Mouse (Mus musculus) intestine, postnatal 0 days (tissue): ENCODE measurements around the gene Clec1a. TPM values are rescaled to one million over a fixed set of nuclear protein-coding genes. Genes with fewer than 3 reads are reported as not detected.

Source experiments
- ATAC-seq: fragments of 200-750 bp; cut with Nextera tagmentation; 2 replicates; pipeline ENCODE4 v1.8.0; 2017; ENCODE audit warnings: mild to moderate bottlenecking, moderate TSS enrichment, moderate library complexity
- H3K27ac ChIP-seq: fragments of 300-500 bp; sonication (generic); 2 replicates; pipeline ENCODE4 v1.5.1; 2014; ENCODE audit warnings: mild to moderate bottlenecking, low read depth, low read length, moderate library complexity
- H3K27me3 ChIP-seq: fragments of 300-500 bp; sonication (generic); replicated peaks from 2 replicates; pipeline ENCODE4 v1.6.1; 2014; ENCODE audit warnings: low read length, mixed read lengths; ENCODE audit not compliant: control insufficient read depth, insufficient read depth
- H3K36me3 ChIP-seq: fragments of 300-500 bp; sonication (generic); 2 replicates; pipeline ENCODE4 v1.6.1; 2014; ENCODE audit warnings: mild to moderate bottlenecking, moderate library complexity; ENCODE audit not compliant: control insufficient read depth, insufficient read depth
- H3K4me1 ChIP-seq: fragments of 300-500 bp; sonication (generic); replicated peaks from 2 replicates; pipeline ENCODE4 v1.6.1; 2014; ENCODE audit warnings: antibody characterized with exemption, low read length, mixed read lengths; ENCODE audit not compliant: control insufficient read depth, insufficient read depth
- H3K4me2 ChIP-seq: fragments of 300-500 bp; sonication (generic); replicated peaks from 2 replicates; pipeline ENCODE4 v1.6.1; 2014; ENCODE audit warnings: low read depth, mild to moderate bottlenecking, moderate library complexity
- H3K4me3 ChIP-seq: fragments of 300-500 bp; sonication (generic); 2 replicates; pipeline ENCODE4 v1.5.1; 2014; ENCODE audit warnings: low read depth, low read length
- H3K9ac ChIP-seq: fragments of 300-500 bp; sonication (generic); 2 replicates; pipeline ENCODE4 v1.6.1; 2014; ENCODE audit warnings: mild to moderate bottlenecking, low read depth, low read length
- H3K9me3 ChIP-seq: fragments of 300-500 bp; sonication (generic); 2 replicates; pipeline ENCODE4 v1.6.1; 2016; ENCODE audit warnings: mixed run types; ENCODE audit not compliant: control insufficient read depth
- CTCF ChIP-seq: sonication (generic); IDR thresholded peaks from 2 replicates; pipeline ENCODE4 v1.5.1; 2016; ENCODE audit warnings: low read depth, mild to moderate bottlenecking, control low read depth, antibody characterized with exemption, moderate library complexity
- WGBS: fragments of 180-500 bp; shearing (Covaris S2); extraction: QIAGEN DNeasy Blood & Tissue Kit; methylation state at CpG from one replicate; pipeline ENCODE4 v1.1.7; 2014; 5-methylcytosine and 5-hydroxymethylcytosine counted together
- polyA plus RNA-seq: library from polyadenylated mRNA; unstranded; fragments of >200 nt; fragmentation: Nextera tagmentation; extraction: Ambion mirVana; gene quantifications from 2 replicates; pipeline ENCODE4 v1.2.1, GENCODE M21; 2015

Gene Clec1a
- polyA plus RNA-seq, 1 experiment from 2014 or later: 2.7 TPM

GRCm38 (mm10) chr6:129374937-129375471, 76.8 kb downstream of the Clec1a start:
- Histone ChIP-seq H3K36me3 (no peaks in the 10 kb centered on the region), H3K27ac (no peak overlapping the region), H3K4me3 (no peak overlapping the region), H3K4me2 (no peak overlapping the region), H3K4me1 (no peaks in the 10 kb centered on the region), H3K27me3 (no peaks in the 10 kb centered on the region), H3K9me3 (no peaks in the 10 kb centered on the region), H3K9ac (no peak overlapping the region)
- TF ChIP-seq CTCF: no peak
- peak; percentile 81 for ATAC-seq
- 32% methylated on average over 2 of the region's 2 CpGs for WGBS

Other genes with a start within 250 kb of the Clec1a start
- 0.12 and 0.16 TPM in 2 replicates for gene Cd69, start 176.6 kb downstream of the Clec1a start, polyA plus RNA-seq
- not detected in 2 replicates for gene 4922502D21Rik, start 120.2 kb downstream of the Clec1a start, polyA plus RNA-seq
- gene Clec12a, start 109.3 kb downstream of the Clec1a start, polyA plus RNA-seq: 0.09 and 0.20 TPM in 2 replicates
- 0.14 TPM in 2 replicates for gene Clec12b, start 66.1 kb downstream of the Clec1a start, polyA plus RNA-seq
- gene Clec1b, start 54.7 kb downstream of the Clec1a start, polyA plus RNA-seq: 0.27 and 0.29 TPM in 2 replicates
- 0.09 and 0.12 TPM in 2 replicates for gene Clec9a, start 43.1 kb downstream of the Clec1a start, polyA plus RNA-seq
- 0.07 and 0.13 TPM in 2 replicates for gene Olr1, start 55.2 kb upstream of the Clec1a start, polyA plus RNA-seq
- 0.08 and 0.18 TPM in 2 replicates for gene Tmem52b, start 60.6 kb upstream of the Clec1a start, polyA plus RNA-seq
- gene Gabarapl1, start 81.2 kb upstream of the Clec1a start, polyA plus RNA-seq: 30.7 and 31.8 TPM in 2 replicates
- not detected in 2 replicates for gene Klre1, start 125.9 kb upstream of the Clec1a start, polyA plus RNA-seq
- 0.99 and 1.4 TPM in 2 replicates for gene Klrd1, start 139.8 kb upstream of the Clec1a start, polyA plus RNA-seq
- 0.35 and 0.59 TPM in 2 replicates for gene Klrk1, start 171.9 kb upstream of the Clec1a start, polyA plus RNA-seq
- not detected in 2 replicates for gene Klrc3, start 191.3 kb upstream of the Clec1a start, polyA plus RNA-seq
- 0.20 TPM in 1 of 2 replicates, not detected in the other for gene Klrc2, start 208.7 kb upstream of the Clec1a start, polyA plus RNA-seq
- 0.09 and 0.29 TPM in 2 replicates for gene Klrc1, start 227.0 kb upstream of the Clec1a start, polyA plus RNA-seq